Mouse (Mus musculus): ENCODE data around the gene Mapk11. TPM values are rescaled to one million over a fixed set of nuclear protein-coding genes. Genes with fewer than 3 reads are reported as not detected.

Mapk11 gene
- polyA plus RNA-seq, 1 experiment from 2014 or later: 7.4 TPM

GRCm38 (mm10) chr15:89141443-89141842 is 8.0 kb downstream of the Mapk11 start:
- no peaks in the 10 kb centered on the region for H3K9me3 ChIP-seq (ENCODE audit: control insufficient read depth, low read length)
- peaks cover 15% of the 10 kb centered on the region for H3K4me1 ChIP-seq (replicated peaks; ENCODE audit: control insufficient read depth, insufficient read depth, low read length)
- 18% methylated on average over 5 of the region's 5 CpGs for WGBS
- ATAC-seq (replicated peaks; ENCODE audit: low FRiP score, low TSS enrichment, low read depth) (no peak), DNase-seq (ENCODE audit: low spot score) (no peak)
- no peak overlapping the region for H3K27ac ChIP-seq (ENCODE audit: low read depth)
- no peak overlapping the region for H3K9ac ChIP-seq (ENCODE audit: low read length)
- no peak overlapping the region for H3K4me3 ChIP-seq (ENCODE audit: low read depth, low read length)
- peaks cover 62% of the 10 kb centered on the region for H3K27me3 ChIP-seq (replicated peaks; ENCODE audit: control insufficient read depth, insufficient read depth, low read length)
- H3K4me2 ChIP-seq (ENCODE audit: low read length): no peak overlapping the region
- no peaks in the 10 kb centered on the region for H3K36me3 ChIP-seq (ENCODE audit: control insufficient read depth, insufficient read depth, low read length)

- ATAC-seq (replicated peaks; ENCODE audit: low FRiP score, low TSS enrichment, low read depth) (peak; percentile 51; the same call in 1 of the 2 replicates), DNase-seq (ENCODE audit: low spot score) (no peak)
- Histone ChIP-seq H3K36me3 (ENCODE audit: control insufficient read depth, insufficient read depth, low read length) (no peaks in the 10 kb centered on the region), H3K9me3 (ENCODE audit: control insufficient read depth, low read length) (no peaks in the 10 kb centered on the region), H3K4me1 (replicated peaks; ENCODE audit: control insufficient read depth, insufficient read depth, low read length) (peaks cover 15% of the 10 kb centered on the region), H3K4me3 (ENCODE audit: low read depth, low read length) (peak within 1 kb of the TSS; percentile 46), H3K4me2 (ENCODE audit: low read length) (peak within 1 kb of the TSS; percentile 88), H3K27me3 (replicated peaks; ENCODE audit: control insufficient read depth, insufficient read depth, low read length) (peaks cover 55% of the 10 kb centered on the region), H3K9ac (ENCODE audit: low read length) (peak within 1 kb of the TSS; percentile 32), H3K27ac (ENCODE audit: low read depth) (no peak within 1 kb of the TSS)
- 2% methylated on average over 21 of the region's 21 CpGs for WGBS
Observed at GRCm38 (mm10) chr15:89140659-89141252, 8.7 kb downstream of the Mapk11 start, which contains the start of gene Mapk12. Gene Mapk12, minus strand, starts transcription at chr15:89140703.

- under 1% methylated on average over 53 of the region's 53 CpGs for WGBS
- no peak overlapping the region for H3K27ac ChIP-seq (ENCODE audit: low read depth)
- DNase-seq (ENCODE audit: low spot score) (peak; percentile 66), ATAC-seq (replicated peaks; ENCODE audit: low FRiP score, low TSS enrichment, low read depth) (peak; percentile 30; the same call in 1 of the 2 replicates)
- H3K4me1 ChIP-seq (replicated peaks; ENCODE audit: control insufficient read depth, insufficient read depth, low read length): peaks cover 15% of the 10 kb centered on the region
- H3K4me2 ChIP-seq (ENCODE audit: low read length): peak overlapping the region; percentile 88
- peak overlapping the region; percentile 46 for H3K4me3 ChIP-seq (ENCODE audit: low read depth, low read length)
- no peaks in the 10 kb centered on the region for H3K36me3 ChIP-seq (ENCODE audit: control insufficient read depth, insufficient read depth, low read length)
- H3K9ac ChIP-seq (ENCODE audit: low read length): peak overlapping the region; percentile 32
- H3K27me3 ChIP-seq (replicated peaks; ENCODE audit: control insufficient read depth, insufficient read depth, low read length): peaks cover 49% of the 10 kb centered on the region
- H3K9me3 ChIP-seq (ENCODE audit: control insufficient read depth, low read length): no peaks in the 10 kb centered on the region
Observed at GRCm38 (mm10) chr15:89140048-89140658, 9.3 kb downstream of the Mapk11 start.

GRCm38 (mm10) chr15:89138531-89138930 is 10.9 kb downstream of the Mapk11 start:
- Histone ChIP-seq H3K4me3 (ENCODE audit: low read depth, low read length) (no peak overlapping the region), H3K4me2 (ENCODE audit: low read length) (no peak overlapping the region), H3K4me1 (replicated peaks; ENCODE audit: control insufficient read depth, insufficient read depth, low read length) (peaks cover 15% of the 10 kb centered on the region), H3K36me3 (ENCODE audit: control insufficient read depth, insufficient read depth, low read length) (no peaks in the 10 kb centered on the region), H3K27me3 (replicated peaks; ENCODE audit: control insufficient read depth, insufficient read depth, low read length) (peaks cover 45% of the 10 kb centered on the region), H3K9me3 (ENCODE audit: control insufficient read depth, low read length) (no peaks in the 10 kb centered on the region), H3K27ac (ENCODE audit: low read depth) (no peak overlapping the region), H3K9ac (ENCODE audit: low read length) (no peak overlapping the region)
- DNase-seq (ENCODE audit: low spot score): no peak
- 88% methylated on average over 6 of the region's 6 CpGs for WGBS
- ATAC-seq (replicated peaks; ENCODE audit: low FRiP score, low TSS enrichment, low read depth): no peak

GRCm38 (mm10) chr15:89138046-89138405 is 11.4 kb downstream of the Mapk11 start:
- ATAC-seq (replicated peaks; ENCODE audit: low FRiP score, low TSS enrichment, low read depth) (no peak), DNase-seq (ENCODE audit: low spot score) (no peak)
- Histone ChIP-seq H3K4me3 (ENCODE audit: low read depth, low read length) (no peak overlapping the region), H3K27me3 (replicated peaks; ENCODE audit: control insufficient read depth, insufficient read depth, low read length) (peaks cover 40% of the 10 kb centered on the region), H3K4me1 (replicated peaks; ENCODE audit: control insufficient read depth, insufficient read depth, low read length) (peaks cover 15% of the 10 kb centered on the region), H3K9ac (ENCODE audit: low read length) (no peak overlapping the region), H3K36me3 (ENCODE audit: control insufficient read depth, insufficient read depth, low read length) (no peaks in the 10 kb centered on the region), H3K4me2 (ENCODE audit: low read length) (no peak overlapping the region), H3K9me3 (ENCODE audit: control insufficient read depth, low read length) (no peaks in the 10 kb centered on the region), H3K27ac (ENCODE audit: low read depth) (no peak overlapping the region)
- 86% methylated on average over 7 of the region's 7 CpGs for WGBS

GRCm38 (mm10) chr15:89137378-89138045 is 11.9 kb downstream of the Mapk11 start:
- ATAC-seq (replicated peaks; ENCODE audit: low FRiP score, low TSS enrichment, low read depth) (no peak), DNase-seq (ENCODE audit: low spot score) (no peak)
- Histone ChIP-seq H3K9ac (ENCODE audit: low read length) (no peak overlapping the region), H3K27me3 (replicated peaks; ENCODE audit: control insufficient read depth, insufficient read depth, low read length) (peaks cover 35% of the 10 kb centered on the region), H3K36me3 (ENCODE audit: control insufficient read depth, insufficient read depth, low read length) (no peaks in the 10 kb centered on the region), H3K27ac (ENCODE audit: low read depth) (no peak overlapping the region), H3K4me2 (ENCODE audit: low read length) (no peak overlapping the region), H3K9me3 (ENCODE audit: control insufficient read depth, low read length) (no peaks in the 10 kb centered on the region), H3K4me3 (ENCODE audit: low read depth, low read length) (no peak overlapping the region), H3K4me1 (replicated peaks; ENCODE audit: control insufficient read depth, insufficient read depth, low read length) (peaks cover 15% of the 10 kb centered on the region)
- 70% methylated on average over 11 of the region's 11 CpGs for WGBS

GRCm38 (mm10) chr15:89136461-89137155 is 12.8 kb downstream of the Mapk11 start:
- peaks cover 33% of the 10 kb centered on the region for H3K27me3 ChIP-seq (replicated peaks; ENCODE audit: control insufficient read depth, insufficient read depth, low read length)
- no peak overlapping the region for H3K9ac ChIP-seq (ENCODE audit: low read length)
- ATAC-seq (replicated peaks; ENCODE audit: low FRiP score, low TSS enrichment, low read depth) (no peak), DNase-seq (ENCODE audit: low spot score) (no peak)
- no peaks in the 10 kb centered on the region for H3K9me3 ChIP-seq (ENCODE audit: control insufficient read depth, low read length)
- no peak overlapping the region for H3K4me3 ChIP-seq (ENCODE audit: low read depth, low read length)
- peaks cover 15% of the 10 kb centered on the region for H3K4me1 ChIP-seq (replicated peaks; ENCODE audit: control insufficient read depth, insufficient read depth, low read length)
- WGBS: 90% methylated on average over 4 of the region's 5 CpGs
- H3K27ac ChIP-seq (ENCODE audit: low read depth): no peak overlapping the region
- no peaks in the 10 kb centered on the region for H3K36me3 ChIP-seq (ENCODE audit: control insufficient read depth, insufficient read depth, low read length)
- no peak overlapping the region for H3K4me2 ChIP-seq (ENCODE audit: low read length)

GRCm38 (mm10) chr15:89131316-89131715 is 18.1 kb downstream of the Mapk11 start:
- Histone ChIP-seq H3K4me1 (replicated peaks; ENCODE audit: control insufficient read depth, insufficient read depth, low read length) (peaks cover 8% of the 10 kb centered on the region), H3K27me3 (replicated peaks; ENCODE audit: control insufficient read depth, insufficient read depth, low read length) (no peaks in the 10 kb centered on the region), H3K4me2 (ENCODE audit: low read length) (no peak overlapping the region), H3K36me3 (ENCODE audit: control insufficient read depth, insufficient read depth, low read length) (no peaks in the 10 kb centered on the region), H3K9me3 (ENCODE audit: control insufficient read depth, low read length) (no peaks in the 10 kb centered on the region), H3K9ac (ENCODE audit: low read length) (no peak overlapping the region), H3K27ac (ENCODE audit: low read depth) (no peak overlapping the region), H3K4me3 (ENCODE audit: low read depth, low read length) (no peak overlapping the region)
- WGBS: 93% methylated on average over 3 of the region's 3 CpGs
- DNase-seq (ENCODE audit: low spot score) (no peak), ATAC-seq (replicated peaks; ENCODE audit: low FRiP score, low TSS enrichment, low read depth) (no peak)
